Mouse (Mus musculus): ENCODE results near the gene Gm37240.

Gm37240 gene

GRCm38 (mm10) chr3:85417663-85418062, 469.7 kb downstream of the Gm37240 start:
- no peak for DNase-seq (ENCODE audit: extremely low spot score)

- no peak for DNase-seq (ENCODE audit: extremely low spot score)
Observed at GRCm38 (mm10) chr3:85398841-85399240, 488.5 kb downstream of the Gm37240 start.

- DNase-seq (ENCODE audit: extremely low spot score) = no peak
Observed at GRCm38 (mm10) chr3:85398483-85398835, 488.9 kb downstream of the Gm37240 start.

GRCm38 (mm10) chr3:85397816-85398482, 489.4 kb downstream of the Gm37240 start:
- DNase-seq (ENCODE audit: extremely low spot score) = no peak

DNA sequence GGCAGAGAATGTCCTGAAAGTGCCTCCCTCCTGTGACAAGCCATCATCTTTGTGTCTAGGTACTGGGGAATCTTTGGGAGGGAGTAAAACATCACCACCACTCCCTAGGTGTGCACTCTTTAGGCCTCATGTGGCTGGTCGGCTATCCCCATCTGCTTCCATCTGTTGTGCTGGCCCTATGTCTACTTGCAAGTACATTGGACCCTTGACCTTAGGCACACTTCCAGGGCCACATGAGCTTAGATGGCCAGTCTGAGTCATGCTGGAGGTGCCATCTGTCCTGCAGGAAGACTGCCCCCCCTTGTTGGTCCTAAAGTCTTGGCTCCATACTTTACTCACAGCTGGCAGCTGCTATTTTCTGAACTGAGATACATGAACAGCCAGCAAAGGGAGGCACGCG, 493.9 kb downstream of the Gm37240 start:
- no peak for DNase-seq (ENCODE audit: extremely low spot score)

GRCm38 (mm10) chr3:85391756-85392155, 495.6 kb downstream of the Gm37240 start:
- DNase-seq (ENCODE audit: extremely low spot score) = no peak

- no peak for DNase-seq (ENCODE audit: extremely low spot score)
Observed at GRCm38 (mm10) chr3:85391111-85391510, 496.2 kb downstream of the Gm37240 start.

DNA sequence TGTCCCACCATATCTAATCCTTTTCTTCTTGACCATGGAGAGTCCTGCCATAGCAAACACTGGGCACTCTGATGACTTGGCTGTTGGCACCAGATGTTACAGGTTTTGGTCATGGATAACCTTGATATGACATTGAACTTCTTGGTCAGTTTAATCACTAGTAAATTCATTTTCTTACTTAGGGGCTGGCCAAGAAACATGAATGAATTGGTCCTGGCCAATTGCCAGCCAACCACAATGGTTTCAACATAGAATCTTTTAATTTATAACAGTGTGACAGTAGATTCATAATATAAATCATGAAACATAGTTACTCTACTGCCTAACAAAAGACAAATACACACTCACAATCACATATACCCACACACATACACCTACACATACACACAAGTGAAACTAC, 501.9 kb downstream of the Gm37240 start:
- no peak for DNase-seq (ENCODE audit: extremely low spot score)

DNA sequence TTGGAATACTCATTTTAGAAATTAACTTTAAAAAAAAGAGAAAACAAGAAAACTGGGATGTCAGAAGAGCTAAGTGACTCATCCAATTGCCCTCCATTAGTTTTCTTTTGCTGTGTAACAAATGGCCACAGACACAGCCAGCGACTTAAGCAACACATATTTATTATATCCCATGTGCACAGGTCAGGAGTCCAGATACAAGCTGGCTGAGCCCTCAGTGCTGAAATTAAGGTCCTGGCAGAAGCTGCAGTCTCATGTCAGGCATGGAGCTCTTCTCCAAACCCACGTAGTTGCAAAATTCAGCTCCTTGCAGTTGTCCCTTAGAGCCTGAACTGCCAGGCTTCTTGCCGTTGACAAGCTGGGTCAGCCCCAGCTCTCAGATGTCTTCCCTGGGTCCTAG, 504.0 kb downstream of the Gm37240 start:
- DNase-seq (ENCODE audit: extremely low spot score) = no peak

- DNase-seq (ENCODE audit: extremely low spot score) = no peak
Observed at GRCm38 (mm10) chr3:85378703-85379395, 508.5 kb downstream of the Gm37240 start.

DNA sequence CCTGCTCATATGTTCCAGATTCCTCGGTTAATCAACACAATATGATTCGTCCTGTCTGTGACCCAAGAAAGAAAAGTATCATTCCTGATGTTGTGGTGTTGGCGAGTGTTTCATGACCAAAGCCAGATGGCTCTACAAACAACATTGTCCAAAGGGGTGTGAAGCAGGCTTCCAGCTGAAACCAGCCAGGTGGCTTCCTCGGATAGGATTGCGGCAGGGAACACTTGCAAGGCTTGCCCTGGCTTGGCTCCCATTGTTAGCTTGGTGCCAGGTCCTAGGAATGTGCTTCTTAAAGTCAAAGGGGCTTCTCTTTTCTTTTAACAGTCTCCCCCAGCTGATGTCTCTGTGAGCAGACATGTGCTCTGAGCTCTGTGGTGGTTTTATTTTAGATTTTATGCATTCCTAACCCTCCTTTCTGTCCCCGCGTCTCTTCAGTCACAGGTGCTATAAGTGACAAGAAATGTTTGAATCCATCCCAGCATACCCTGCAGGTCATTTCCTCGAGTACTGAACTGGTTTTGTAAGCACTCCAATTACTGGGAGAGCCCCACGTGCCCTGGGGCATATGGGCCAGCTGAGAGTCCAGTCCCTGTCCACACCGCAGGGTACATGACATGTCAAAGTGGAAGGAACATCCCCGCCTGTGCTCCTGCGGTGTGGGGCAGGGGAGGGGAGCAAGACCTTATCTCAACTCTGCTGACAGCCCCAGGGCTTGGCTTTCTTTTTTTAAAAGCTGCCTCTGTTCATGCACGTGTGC, 509.2 kb downstream of the Gm37240 start:
- DNase-seq (ENCODE audit: extremely low spot score) = peak; percentile 5

- DNase-seq (ENCODE audit: extremely low spot score) = no peak
Observed at GRCm38 (mm10) chr3:85377505-85377904, 509.8 kb downstream of the Gm37240 start.

GRCm38 (mm10) chr3:85376541-85376940, 510.8 kb downstream of the Gm37240 start:
- DNase-seq (ENCODE audit: extremely low spot score) = no peak

DNA sequence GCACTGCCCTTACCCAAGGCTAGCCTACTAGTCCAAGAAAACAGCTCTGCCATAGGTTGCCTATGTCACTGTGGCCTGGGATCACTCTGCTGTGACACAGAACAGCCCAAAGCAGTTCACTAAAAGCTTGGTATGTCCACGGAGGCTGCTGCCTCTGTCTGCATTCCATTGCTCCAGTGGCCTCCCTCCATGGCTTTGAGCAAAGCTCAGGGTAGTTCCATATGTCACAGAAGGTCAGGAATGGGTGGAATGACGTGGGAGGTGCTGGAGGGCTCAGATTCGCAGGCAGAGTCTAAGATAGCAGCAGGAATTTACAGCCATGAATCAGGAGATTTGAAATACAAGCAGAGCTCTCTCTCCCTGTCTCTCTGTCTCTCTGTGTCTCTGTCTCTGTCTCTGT, 514.3 kb downstream of the Gm37240 start:
- DNase-seq (ENCODE audit: extremely low spot score) = peak; percentile 34

- no peak for DNase-seq (ENCODE audit: extremely low spot score)
Observed at GRCm38 (mm10) chr3:85369847-85370246, 517.5 kb downstream of the Gm37240 start.

DNA sequence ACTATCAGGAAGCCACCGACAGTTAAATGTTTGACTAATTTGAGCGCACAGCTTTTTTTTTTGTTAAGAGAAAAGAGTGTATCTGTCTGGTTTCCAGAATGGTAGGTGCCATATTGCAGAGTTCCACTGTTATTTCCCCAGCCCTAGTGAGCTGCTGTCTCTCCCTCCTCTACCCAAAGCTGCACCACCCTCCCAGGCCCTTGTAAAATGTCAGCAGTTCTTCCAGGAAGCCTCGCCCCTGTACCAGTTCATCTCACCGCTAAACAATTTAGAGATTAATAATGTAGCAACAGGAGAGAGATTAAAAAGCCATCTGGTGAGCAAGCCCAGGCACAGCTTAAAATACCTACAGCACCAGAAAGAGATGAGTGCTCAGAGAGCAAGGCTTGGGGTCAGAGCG, 518.2 kb downstream of the Gm37240 start:
- DNase-seq (ENCODE audit: extremely low spot score) = no peak

DNA sequence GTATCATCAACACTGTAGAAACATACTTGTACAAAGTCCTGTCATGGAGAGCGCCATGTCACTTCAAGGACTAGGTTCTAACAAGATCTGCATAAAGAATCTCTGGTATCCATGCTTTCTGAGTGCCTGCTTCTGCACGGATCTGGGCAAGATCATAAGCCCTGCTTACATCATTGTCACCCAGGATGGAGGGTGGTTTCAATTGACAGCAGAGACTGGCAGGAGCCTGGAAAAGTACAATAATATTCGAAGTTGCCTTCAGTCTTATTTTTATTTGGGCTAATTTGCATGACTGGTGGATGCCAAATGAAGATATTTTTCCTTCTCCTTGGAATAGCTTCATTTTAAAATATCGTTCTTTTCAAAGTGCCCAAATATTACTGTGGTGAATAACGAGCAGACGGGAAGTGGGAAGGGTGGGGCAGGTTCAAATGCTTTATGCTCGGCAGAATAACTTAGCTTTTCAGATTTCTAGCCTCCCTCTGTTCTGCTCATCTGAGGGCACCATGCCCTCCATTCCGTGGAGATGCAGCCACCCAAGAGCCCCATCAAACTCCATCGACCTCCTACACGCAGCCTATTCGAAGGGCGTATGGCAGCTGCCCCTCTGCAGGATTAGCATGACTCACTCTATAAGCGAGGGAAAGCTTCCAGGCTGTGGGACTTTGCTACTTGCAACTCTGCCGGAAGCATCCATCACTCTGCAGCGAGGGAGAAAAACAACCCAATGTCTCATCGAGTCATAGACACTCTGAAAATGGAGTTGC, 518.8 kb downstream of the Gm37240 start:
- no peak for DNase-seq (ENCODE audit: extremely low spot score)

DNA sequence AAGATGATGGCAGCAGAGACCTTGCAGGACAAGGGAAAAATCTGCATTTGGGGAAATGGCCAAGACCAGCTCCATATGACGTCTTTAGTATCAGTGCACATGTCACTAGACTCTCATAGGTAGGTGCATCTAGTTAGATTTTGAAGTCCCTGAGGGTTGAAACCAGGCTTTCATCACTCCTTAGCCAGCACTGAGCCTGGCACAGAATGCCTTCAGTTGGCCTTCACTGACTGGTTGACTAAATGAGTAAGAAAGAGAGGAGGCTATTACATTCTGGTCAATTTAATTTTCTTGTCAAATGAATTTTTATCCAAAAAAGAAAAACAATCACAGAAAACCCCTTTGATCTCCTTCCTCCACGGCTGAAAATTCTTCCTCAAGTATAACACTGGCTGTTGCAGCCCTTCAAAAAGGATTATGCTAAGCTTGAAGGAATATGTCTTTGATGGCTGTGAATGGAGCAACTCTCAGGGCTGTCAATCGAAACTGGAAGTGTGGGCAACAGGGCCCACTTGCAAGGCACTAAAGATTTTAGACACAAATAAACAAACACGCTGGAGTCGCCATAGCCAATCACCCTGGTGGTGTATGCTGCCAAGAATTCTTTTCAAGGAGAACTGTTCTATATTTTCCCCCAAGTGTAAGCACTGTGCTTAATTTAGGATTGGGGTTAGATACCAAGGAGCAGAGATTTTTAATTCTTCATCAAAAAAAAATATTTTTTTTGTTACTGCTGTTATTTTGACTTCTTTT, 522.6 kb downstream of the Gm37240 start:
- DNase-seq (ENCODE audit: extremely low spot score) = no peak

DNA sequence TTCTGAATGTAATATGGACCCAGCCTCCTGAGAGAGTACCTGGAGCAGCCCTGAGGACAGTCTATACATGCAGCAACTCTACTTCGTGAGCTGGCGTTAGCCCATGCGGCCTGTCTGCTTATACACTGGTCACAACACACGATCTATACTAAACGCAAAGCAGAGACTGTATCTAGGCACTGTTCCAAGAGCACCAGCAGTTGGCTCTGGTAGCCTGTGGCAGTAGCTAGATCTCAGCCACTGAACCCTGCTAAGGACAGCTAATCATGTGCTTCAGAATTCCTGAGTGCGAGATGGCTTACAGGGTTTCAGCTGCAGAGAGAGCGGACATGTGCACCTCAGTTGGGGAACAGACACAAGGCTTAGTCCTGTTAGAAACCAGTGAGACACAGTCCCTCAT, 524.4 kb downstream of the Gm37240 start:
- DNase-seq (ENCODE audit: extremely low spot score) = no peak

DNA sequence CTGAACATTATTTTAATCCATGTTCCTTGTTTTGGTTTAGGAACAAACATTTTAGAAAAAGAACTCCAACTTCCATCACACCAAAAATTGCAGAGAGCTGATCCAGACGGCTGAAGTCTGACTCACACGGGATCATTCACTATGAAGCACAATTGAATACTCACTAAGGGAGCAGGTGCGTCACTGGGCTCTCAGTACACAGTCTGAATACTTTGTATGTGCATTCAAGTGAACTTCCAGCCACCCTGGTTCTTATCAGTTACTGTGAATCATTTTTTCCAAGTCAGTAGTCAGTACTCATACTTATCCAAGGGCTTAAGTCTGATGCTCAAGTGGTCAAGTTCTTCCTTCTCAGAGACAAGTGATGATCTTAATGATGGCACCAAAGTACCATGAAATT, 530.9 kb downstream of the Gm37240 start:
- DNase-seq (ENCODE audit: extremely low spot score) = no peak

DNA sequence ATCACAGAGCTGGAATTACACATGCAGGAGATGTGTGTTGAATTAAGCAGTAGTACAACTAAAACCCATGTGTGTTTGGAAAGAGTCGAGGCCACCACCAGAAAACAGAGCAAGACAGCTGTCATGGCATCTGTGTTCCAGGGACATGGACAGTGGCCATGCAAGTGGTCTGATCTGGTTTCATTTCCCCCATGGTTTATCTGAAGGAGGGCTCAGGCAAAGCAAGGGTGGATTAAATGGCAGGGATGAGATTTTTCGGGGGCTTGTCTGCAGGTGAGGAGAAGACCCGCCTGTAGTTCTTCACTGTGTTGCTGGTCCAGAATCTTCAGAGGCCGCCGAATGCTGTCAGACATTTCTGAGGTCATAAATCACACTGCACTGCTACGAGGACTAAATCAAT, 539.3 kb downstream of the Gm37240 start:
- DNase-seq (ENCODE audit: extremely low spot score) = no peak
